Mouse (Mus musculus): Measurements from ENCODE around the gene Pla2g4b.

The Pla2g4b gene

GRCm38 (mm10) chr2:120015882-120016281, 17.3 kb upstream of the Pla2g4b start:
- no peak for DNase-seq (ENCODE audit: low spot score)

- no peak for DNase-seq (ENCODE audit: low spot score)
These were observed 15.6 kb upstream of the Pla2g4b start for GRCm38 (mm10) chr2:120017599-120017998.

GRCm38 (mm10) chr2:120024337-120024736, 8.9 kb upstream of the Pla2g4b start:
- DNase-seq (ENCODE audit: low spot score) = peak; percentile 81

GRCm38 (mm10) chr2:120026984-120027949, 6.0 kb upstream of the Pla2g4b start, which contains the start of the genes Jmjd7 and Gm28042:
TSS of gene Jmjd7 (plus strand) at chr2:120027483.
TSS of gene Gm28042 (plus strand) at chr2:120027493.
- DNase-seq (ENCODE audit: low spot score) = peak; percentile 89

- DNase-seq (ENCODE audit: low spot score) = no peak
These were observed 5.3 kb upstream of the Pla2g4b start for GRCm38 (mm10) chr2:120027950-120028331.

- no peak for DNase-seq (ENCODE audit: low spot score)
These were observed 2.8 kb upstream of the Pla2g4b start for GRCm38 (mm10) chr2:120030380-120030779.

GRCm38 (mm10) chr2:120033726-120034125, 509 bp downstream of the Pla2g4b start:
- DNase-seq (ENCODE audit: low spot score) = no peak

GRCm38 (mm10) chr2:120037744-120038143, 4.5 kb downstream of the Pla2g4b start:
- no peak for DNase-seq (ENCODE audit: low spot score)

- DNase-seq (ENCODE audit: low spot score) = no peak
These were observed 7.8 kb downstream of the Pla2g4b start for GRCm38 (mm10) chr2:120040991-120041390.

GRCm38 (mm10) chr2:120044101-120044603, 10.9 kb downstream of the Pla2g4b start:
- DNase-seq (ENCODE audit: low spot score) = no peak

GRCm38 (mm10) chr2:120044676-120045075, 11.5 kb downstream of the Pla2g4b start:
- no peak for DNase-seq (ENCODE audit: low spot score)

GRCm38 (mm10) chr2:120046486-120047310, 13.5 kb downstream of the Pla2g4b start:
- DNase-seq (ENCODE audit: low spot score) = no peak

- DNase-seq (ENCODE audit: low spot score) = no peak
These were observed 15.0 kb downstream of the Pla2g4b start for GRCm38 (mm10) chr2:120048173-120048572.

GRCm38 (mm10) chr2:120049632-120050274, 16.5 kb downstream of the Pla2g4b start:
- DNase-seq (ENCODE audit: low spot score) = no peak

GRCm38 (mm10) chr2:120051405-120051804, 18.2 kb downstream of the Pla2g4b start:
- no peak for DNase-seq (ENCODE audit: low spot score)

GRCm38 (mm10) chr2:120054771-120055552, 21.7 kb downstream of the Pla2g4b start:
- DNase-seq (ENCODE audit: low spot score) = peak; percentile 85

GRCm38 (mm10) chr2:120055923-120056322, 22.7 kb downstream of the Pla2g4b start:
- DNase-seq (ENCODE audit: low spot score) = no peak

GRCm38 (mm10) chr2:120058818-120059217, 25.6 kb downstream of the Pla2g4b start:
- DNase-seq (ENCODE audit: low spot score) = no peak

GRCm38 (mm10) chr2:120059466-120059865, 26.2 kb downstream of the Pla2g4b start:
- no peak for DNase-seq (ENCODE audit: low spot score)

GRCm38 (mm10) chr2:120060190-120060589, 27.0 kb downstream of the Pla2g4b start:
- no peak for DNase-seq (ENCODE audit: low spot score)

- DNase-seq (ENCODE audit: low spot score) = no peak
These were observed 27.4 kb downstream of the Pla2g4b start for GRCm38 (mm10) chr2:120060651-120061050.

All from testis, postnatal 14 days (tissue).